In the genomic region with DNA sequence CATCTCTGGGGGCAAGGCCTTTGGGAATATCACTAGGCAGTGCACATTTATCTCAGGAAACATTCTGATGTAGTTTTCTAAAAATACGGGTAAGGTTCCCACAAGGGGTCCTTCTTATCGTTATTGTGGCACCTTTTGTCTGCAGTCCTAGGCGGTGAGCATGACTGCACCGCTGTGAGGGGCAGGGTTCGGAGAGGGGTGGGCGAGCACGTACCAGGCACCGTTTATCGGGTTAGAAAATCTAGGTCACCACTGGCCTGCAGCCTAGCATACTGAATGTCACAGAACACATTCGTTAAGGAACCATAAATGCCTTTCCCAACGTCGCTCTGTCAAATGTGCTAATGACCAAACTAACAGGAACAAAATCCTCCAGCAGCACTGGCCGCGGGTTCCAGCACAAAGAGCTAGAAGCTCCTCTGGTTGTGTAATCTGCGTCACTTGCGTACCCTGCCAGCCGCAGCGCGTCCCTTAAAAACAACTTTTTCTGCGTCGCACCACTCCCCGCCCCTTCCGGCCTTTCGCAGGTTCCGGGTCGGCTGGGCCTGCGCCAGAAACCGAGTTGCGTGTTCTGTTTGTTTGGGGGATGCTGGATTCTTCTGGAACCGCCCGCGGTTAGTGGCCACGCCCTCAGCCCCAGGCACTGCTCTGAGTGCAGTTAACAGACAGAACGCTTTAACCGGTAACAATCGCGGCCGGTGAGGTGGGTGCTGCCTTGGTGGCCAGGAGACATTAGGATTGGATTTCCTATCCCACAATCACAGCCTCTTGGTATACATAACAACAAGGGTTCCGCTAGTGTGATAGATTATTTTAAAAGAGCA, we compare ENCODE assay signal across 8 mouse cellular contexts. TPM values are rescaled to one million over a fixed set of nuclear protein-coding genes. Genes with fewer than 3 reads are reported as not detected.
DNase-seq lines count a peak whose midpoint lies in the region; ATAC-seq lines count a peak whose summit lies in the region.

Gene Lrrc61 (plus strand): TSS at position 517 of the 824 bp plus-strand sequence.

- DNase-seq in CD8-positive naive resting alpha-beta T cell, adult 2 months (ENCODE audit: low read depth in 2 of 2, low spot score in 2 of 2), result peak; percentile 97 to 98
- peak; percentile 98 to 99 for DNase-seq in kidney, postnatal 25 days
- DNase-seq in liver, embryonic 13.5 days, result peak; percentile 78
- DNase-seq in natural killer cell, adult 2 months (ENCODE audit: low spot score in 2 of 2), result peak; percentile 92 to 93

- peak; percentile 82 for ATAC-seq in cerebellum, adult (ENCODE audit: insufficient number of reproducible peaks, low FRiP score, low TSS enrichment)
- ATAC-seq in forebrain, embryonic 12.5 days (ENCODE audit: low FRiP score), result peak; percentile 95
- ATAC-seq in heart, embryonic 16.5 days (replicated peaks; ENCODE audit: extremely low read depth, insufficient read depth, low FRiP score), result peak; percentile 85
- ATAC-seq in liver, embryonic 13.5 days (ENCODE audit: low read depth), result peak; percentile 89
- peak; percentile 84 for ATAC-seq in stomach, embryonic 14.5 days (ENCODE audit: insufficient number of reproducible peaks, insufficient read depth, low FRiP score, low read depth)

- H3K4me2 ChIP-seq in forebrain, embryonic 12.5 days, result peak within 1 kb of the TSS; percentile 70
- H3K4me2 ChIP-seq in heart, embryonic 16.5 days (ENCODE audit: low read depth, low read length), result peak within 1 kb of the TSS; percentile 79
- H3K4me2 ChIP-seq in liver, embryonic 13.5 days, result peak within 1 kb of the TSS; percentile 75
- H3K4me2 ChIP-seq in stomach, embryonic 14.5 days (replicated peaks; ENCODE audit: low read depth, low read length), result peak within 1 kb of the TSS; percentile 82

- peaks cover 16% of the 10 kb centered on the region for H3K4me1 ChIP-seq in forebrain, embryonic 12.5 days
- H3K4me1 ChIP-seq in heart, embryonic 16.5 days (ENCODE audit: control insufficient read depth, insufficient read depth, low read length), result peaks cover 9% of the 10 kb centered on the region
- H3K4me1 ChIP-seq in liver, embryonic 13.5 days (replicated peaks), result peaks cover 10% of the 10 kb centered on the region
- H3K4me1 ChIP-seq in stomach, embryonic 14.5 days (ENCODE audit: control insufficient read depth, insufficient read depth, low read length), result no peaks in the 10 kb centered on the region

- H3K9ac ChIP-seq in forebrain, embryonic 12.5 days, result peak within 1 kb of the TSS; percentile 62
- peak within 1 kb of the TSS; percentile 77 for H3K9ac ChIP-seq in heart, embryonic 16.5 days (ENCODE audit: low read length)
- H3K9ac ChIP-seq in liver, embryonic 13.5 days, result peak within 1 kb of the TSS; percentile 64
- H3K9ac ChIP-seq in stomach, embryonic 14.5 days (replicated peaks; ENCODE audit: low read depth, low read length), result peak within 1 kb of the TSS; percentile 77

- peak within 1 kb of the TSS; percentile 50 for H3K4me3 ChIP-seq in forebrain, embryonic 12.5 days (replicated peaks)
- peak within 1 kb of the TSS; percentile 66 for H3K4me3 ChIP-seq in heart, embryonic 16.5 days (ENCODE audit: low read length)
- peak within 1 kb of the TSS; percentile 58 for H3K4me3 ChIP-seq in liver, embryonic 13.5 days (replicated peaks)
- peak within 1 kb of the TSS; percentile 41 for H3K4me3 ChIP-seq in stomach, embryonic 14.5 days (ENCODE audit: low read depth, low read length)

- under 1% methylated on average over 39 of the region's 39 CpGs for WGBS in forebrain, embryonic 12.5 days
- under 1% methylated on average over 39 of the region's 39 CpGs for WGBS in heart, embryonic 16.5 days
- under 1% methylated on average over 39 of the region's 39 CpGs for WGBS in liver, embryonic 13.5 days (ENCODE audit: insufficient replicate concordance)
- WGBS in stomach, embryonic 14.5 days, result 1% methylated on average over 39 of the region's 39 CpGs

- no peaks in the 10 kb centered on the region for H3K9me3 ChIP-seq in forebrain, embryonic 12.5 days
- H3K9me3 ChIP-seq in heart, embryonic 16.5 days (replicated peaks; ENCODE audit: control insufficient read depth, low read length), result no peaks in the 10 kb centered on the region
- H3K9me3 ChIP-seq in liver, embryonic 13.5 days (replicated peaks), result no peaks in the 10 kb centered on the region
- no peaks in the 10 kb centered on the region for H3K9me3 ChIP-seq in stomach, embryonic 14.5 days (ENCODE audit: control insufficient read depth, low read depth, low read length)

- peaks cover 18% of the 10 kb centered on the region for H3K36me3 ChIP-seq in forebrain, embryonic 12.5 days (replicated peaks)
- peaks cover 5% of the 10 kb centered on the region; the same call in 1 of the 2 replicates for H3K36me3 ChIP-seq in heart, embryonic 16.5 days (ENCODE audit: control insufficient read depth, insufficient read depth)
- H3K36me3 ChIP-seq in liver, embryonic 13.5 days, result no peaks in the 10 kb centered on the region
- no peaks in the 10 kb centered on the region for H3K36me3 ChIP-seq in stomach, embryonic 14.5 days (ENCODE audit: control insufficient read depth, insufficient read depth, low read length)

- H3K27me3 ChIP-seq in forebrain, embryonic 12.5 days, result no peaks in the 10 kb centered on the region
- H3K27me3 ChIP-seq in heart, embryonic 16.5 days (ENCODE audit: control insufficient read depth, insufficient read depth, low read length), result no peaks in the 10 kb centered on the region
- no peaks in the 10 kb centered on the region for H3K27me3 ChIP-seq in liver, embryonic 13.5 days
- H3K27me3 ChIP-seq in stomach, embryonic 14.5 days (ENCODE audit: control insufficient read depth, insufficient read depth, low read length), result no peaks in the 10 kb centered on the region

- peak within 1 kb of the TSS; percentile 97 for H3K27ac ChIP-seq in forebrain, embryonic 12.5 days
- H3K27ac ChIP-seq in heart, embryonic 16.5 days (ENCODE audit: low read length), result peak within 1 kb of the TSS; percentile 98
- H3K27ac ChIP-seq in liver, embryonic 13.5 days, result peak within 1 kb of the TSS; percentile 81
- H3K27ac ChIP-seq in stomach, embryonic 14.5 days (ENCODE audit: low read length), result peak within 1 kb of the TSS; percentile 96

RNA-seq across cellular contexts. Expression of gene Lrrc61, which starts in this region (rescaled TPM):
- polyA plus RNA-seq in forebrain, embryonic 12.5 days (2016; fragmentation: Nextera tagmentation; extraction: Ambion mirVana), result 16.7 and 21.3 TPM in 2 replicates
- 6.7 and 8.2 TPM in 2 replicates for polyA plus RNA-seq in heart, embryonic 16.5 days (2015; fragmentation: Nextera tagmentation; extraction: Ambion mirVana)
- polyA plus RNA-seq in liver, embryonic 13.5 days (2015; fragmentation: Nextera tagmentation; extraction: Ambion mirVana), result 0.81 and 1.5 TPM in 2 replicates
- 4.6 and 7.7 TPM in 2 replicates for polyA plus RNA-seq in stomach, embryonic 14.5 days (2014; fragmentation: Nextera tagmentation; extraction: Ambion mirVana)

Comparison
In these comparisons a context has a peak if more than half of its experiments do, and no peak if none do; other contexts are left out.
1. Peak in every context shown above with its lines: DNase-seq, ATAC-seq, H3K4me3 ChIP-seq and H3K27ac ChIP-seq.